Mouse (Mus musculus) C2C12 (cell line): ENCODE data around the gene Apex1. TPM values are rescaled to one million over a fixed set of nuclear protein-coding genes. Genes with fewer than 3 reads are reported as not detected.

Experiments used
- H3K27me3 ChIP-seq: one replicate; pipeline ENCODE4 v1.6.1; 2011; ENCODE audit not compliant: control insufficient read depth, insufficient read depth, insufficient read length
- H3K36me3 ChIP-seq: one replicate; pipeline ENCODE4 v1.6.1; 2011; ENCODE audit not compliant: control insufficient read depth, insufficient read depth
- H3K4me3 ChIP-seq: one replicate; pipeline ENCODE4 v1.5.1; 2011; ENCODE audit warnings: mild to moderate bottlenecking, control low read depth; ENCODE audit not compliant: poor library complexity, insufficient read depth, severe bottlenecking
- H3K79me2 ChIP-seq: one replicate; pipeline ENCODE4 v1.6.1; 2011; ENCODE audit not compliant: control insufficient read depth, insufficient read depth
- H3K79me3 ChIP-seq: one replicate; pipeline ENCODE4 v1.6.1; 2011; ENCODE audit warnings: low read depth, control low read depth
- H3ac ChIP-seq: one replicate; pipeline ENCODE3; 2011; ENCODE audit warnings: low read depth; ENCODE audit not compliant: control insufficient read depth, insufficient read length
- CEBPB ChIP-seq: IDR thresholded peaks from one replicate; pipeline ENCODE4 v1.6.1; 2011; ENCODE audit warnings: low read depth, mild to moderate bottlenecking, control low read depth, moderate library complexity
- CTCF ChIP-seq: IDR thresholded peaks from one replicate; pipeline ENCODE4 v1.5.1; 2011; ENCODE audit not compliant: control insufficient read depth, insufficient read depth, insufficient read length
- FOSL1 ChIP-seq: IDR thresholded peaks from one replicate; pipeline ENCODE4 v1.8.0; 2011; ENCODE audit warnings: mild to moderate bottlenecking, low read length; ENCODE audit not compliant: poor library complexity, insufficient read depth, severe bottlenecking
- MAX ChIP-seq: IDR thresholded peaks from one replicate; pipeline ENCODE4 v1.6.1; 2011; ENCODE audit warnings: mild to moderate bottlenecking, control low read depth
- MYOD1 ChIP-seq: IDR thresholded peaks from one replicate; pipeline ENCODE4 v1.6.1; 2011; ENCODE audit warnings: low read depth; ENCODE audit not compliant: control insufficient read depth, insufficient read length
- MYOG ChIP-seq: IDR thresholded peaks from one replicate; pipeline ENCODE4 v1.6.1; 2011; ENCODE audit not compliant: control insufficient read depth, insufficient read length; ENCODE audit errors: extremely low read depth
- USF1 ChIP-seq: IDR thresholded peaks from one replicate; pipeline ENCODE4 v1.6.1; 2011; ENCODE audit warnings: low read depth, mild to moderate bottlenecking, control low read depth, moderate library complexity
- polyA plus RNA-seq: library from polyadenylated mRNA; unstranded; fragments of >200 nt; fragmentation: generic; extraction: Trizol; gene quantifications from one replicate; pipeline ENCODE4 v1.2.1, GENCODE M21; 2012; ENCODE audit warnings: missing spikeins

The Apex1 gene
- polyA plus RNA-seq, 1 experiment = 289 TPM

GRCm38 (mm10) chr14:50925111-50925920, 548 bp downstream of the Apex1 start:
- H3K36me3 ChIP-seq = peaks cover 39% of the 10 kb centered on the region
- H3K4me3 ChIP-seq = peak overlapping the region; percentile 82
- peaks cover 48% of the 10 kb centered on the region for H3K79me3 ChIP-seq
- H3ac ChIP-seq = peak overlapping the region; percentile 94
- peaks cover 71% of the 10 kb centered on the region for H3K79me2 ChIP-seq
- TF ChIP-seq MAX (no peak), MYOD1 (no peak)
- H3K27me3 ChIP-seq = no peaks in the 10 kb centered on the region

GRCm38 (mm10) chr14:50927366-50927765, 2.6 kb downstream of the Apex1 start:
- no peaks in the 10 kb centered on the region for H3K27me3 ChIP-seq
- H3K79me2 ChIP-seq = peaks cover 74% of the 10 kb centered on the region
- peaks cover 39% of the 10 kb centered on the region for H3K36me3 ChIP-seq
- peaks cover 47% of the 10 kb centered on the region for H3K79me3 ChIP-seq
- H3K4me3 ChIP-seq = no peak overlapping the region
- no peak for TF ChIP-seq FOSL1
- no peak overlapping the region for H3ac ChIP-seq

GRCm38 (mm10) chr14:50929951-50930350, 5.2 kb downstream of the Apex1 start:
- TF ChIP-seq FOSL1 (no peak), CEBPB (no peak), MYOG (no peak), MAX (no peak), MYOD1 (no peak), USF1 (no peak), CTCF (no peak)
- H3K79me3 ChIP-seq = peaks cover 40% of the 10 kb centered on the region
- peaks cover 57% of the 10 kb centered on the region for H3K79me2 ChIP-seq
- H3ac ChIP-seq = peak overlapping the region; percentile 72
- H3K36me3 ChIP-seq = peaks cover 39% of the 10 kb centered on the region
- H3K27me3 ChIP-seq = no peaks in the 10 kb centered on the region
- peak overlapping the region; percentile 96 for H3K4me3 ChIP-seq

GRCm38 (mm10) chr14:50930377-50930753, 5.6 kb downstream of the Apex1 start:
- H3K79me2 ChIP-seq = peaks cover 53% of the 10 kb centered on the region
- peaks cover 38% of the 10 kb centered on the region for H3K79me3 ChIP-seq
- H3ac ChIP-seq = peak overlapping the region; percentile 72
- peaks cover 38% of the 10 kb centered on the region for H3K36me3 ChIP-seq
- no peak for TF ChIP-seq MAX
- TF ChIP-seq FOSL1 = no peak
- no peak for TF ChIP-seq MYOG
- TF ChIP-seq USF1 = no peak
- TF ChIP-seq CEBPB = no peak
- TF ChIP-seq CTCF = no peak
- no peak for TF ChIP-seq MYOD1
- H3K4me3 ChIP-seq = peak overlapping the region; percentile 96
- no peaks in the 10 kb centered on the region for H3K27me3 ChIP-seq

- H3K79me3 ChIP-seq = peaks cover 33% of the 10 kb centered on the region
- peak within 1 kb of the TSS; percentile 96 for H3K4me3 ChIP-seq
- H3K36me3 ChIP-seq = peaks cover 35% of the 10 kb centered on the region
- H3K27me3 ChIP-seq = no peaks in the 10 kb centered on the region
- H3K79me2 ChIP-seq = peaks cover 47% of the 10 kb centered on the region
- H3ac ChIP-seq = peak within 1 kb of the TSS; percentile 72
- TF ChIP-seq FOSL1 = no peak
- peak; percentile 98 for TF ChIP-seq USF1
- TF ChIP-seq MAX = peak; percentile 87
Observed at GRCm38 (mm10) chr14:50930754-50931492, 6.2 kb downstream of the Apex1 start, which contains the start of the genes Pip4p1 and Pnp. Gene Pip4p1 (minus strand): TSS chr14:50930856. Gene Pnp (plus strand): TSS chr14:50931082.

- H3ac ChIP-seq = peak overlapping the region; percentile 52
- peaks cover 29% of the 10 kb centered on the region for H3K36me3 ChIP-seq
- peaks cover 41% of the 10 kb centered on the region for H3K79me2 ChIP-seq
- peak overlapping the region; percentile 36 for H3K4me3 ChIP-seq
- H3K27me3 ChIP-seq = no peaks in the 10 kb centered on the region
- peaks cover 27% of the 10 kb centered on the region for H3K79me3 ChIP-seq
- TF ChIP-seq CEBPB = no peak
Observed at GRCm38 (mm10) chr14:50931493-50932020, 6.8 kb downstream of the Apex1 start.
